Mouse (Mus musculus): ENCODE measurements around the gene Zfp668.
"Not testable (repeated sequence)": the region's sequence is repeated elsewhere in the genome, so short reads cannot be mapped to it uniquely, and the experiment has no call there.

The Zfp668 gene

DNA sequence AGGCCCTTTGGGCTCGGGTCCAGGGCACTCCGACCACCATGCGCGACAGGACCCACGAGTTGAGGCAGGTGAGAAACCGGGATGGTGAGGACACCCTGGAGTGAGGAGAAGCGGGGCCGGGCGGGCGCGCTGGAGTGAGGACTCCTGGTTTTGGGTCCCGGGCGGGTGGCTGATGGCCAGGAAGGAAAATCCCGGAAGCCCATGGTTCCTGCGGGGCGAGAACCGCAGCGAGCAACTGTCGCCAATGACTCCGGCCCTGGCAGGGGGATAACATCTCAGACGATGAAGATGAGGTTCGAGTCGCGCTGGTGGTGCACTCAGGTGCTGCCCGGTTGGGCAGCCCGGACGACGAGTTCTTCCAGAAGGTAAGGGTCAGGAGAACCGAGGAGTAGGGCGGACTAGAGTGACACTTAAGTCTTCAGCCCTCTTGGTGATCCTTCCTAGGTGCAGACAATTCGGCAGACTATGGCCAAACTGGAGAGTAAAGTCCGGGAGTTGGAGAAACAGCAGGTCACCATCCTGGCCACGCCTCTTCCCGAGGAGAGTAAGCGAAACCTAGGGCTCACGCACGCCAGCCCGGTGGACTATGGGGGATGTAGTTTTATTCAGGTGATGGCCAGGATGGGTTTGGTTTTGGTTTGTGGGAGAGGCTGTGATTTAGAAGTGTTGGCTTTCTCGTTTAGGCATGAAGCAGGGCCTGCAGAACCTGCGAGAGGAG, 34.5 kb downstream of the Zfp668 start:
- DNase-seq (ENCODE audit: low read depth, low spot score), result peak; percentile 89

DNA sequence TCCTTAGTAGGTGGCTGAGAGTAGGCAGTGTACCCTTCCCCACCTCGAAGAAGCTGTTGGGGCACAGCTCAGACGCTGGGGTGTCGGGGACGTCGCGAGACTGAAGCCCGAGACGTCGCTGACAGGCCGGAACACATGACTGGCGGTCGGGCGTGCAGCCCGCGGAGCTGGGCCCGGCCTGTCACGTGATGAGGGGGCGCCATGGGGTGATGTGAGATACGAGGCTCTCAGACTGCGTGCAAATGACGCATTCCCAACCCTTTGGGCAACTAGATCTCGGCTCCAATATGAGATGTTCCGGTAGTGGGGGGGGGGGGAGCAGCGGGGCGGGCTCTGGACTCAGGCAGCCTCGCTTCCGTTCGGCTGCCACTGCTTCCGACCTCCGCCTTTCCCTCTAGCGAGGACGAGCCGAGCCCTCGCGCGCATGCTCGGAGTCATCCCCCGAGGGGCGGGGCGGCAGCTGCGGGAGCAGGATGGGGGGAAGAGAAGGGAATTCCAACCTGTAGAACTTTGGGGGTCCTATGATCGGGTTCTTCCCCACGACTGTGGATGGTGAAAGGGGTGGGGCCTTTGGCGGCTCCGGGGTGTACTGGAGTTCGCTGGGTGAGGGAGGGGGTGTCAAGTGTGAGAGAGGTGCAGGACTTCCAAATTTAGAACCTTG, 35.2 kb downstream of the Zfp668 start:
- DNase-seq (ENCODE audit: low read depth, low spot score), result peak; percentile 90

DNA sequence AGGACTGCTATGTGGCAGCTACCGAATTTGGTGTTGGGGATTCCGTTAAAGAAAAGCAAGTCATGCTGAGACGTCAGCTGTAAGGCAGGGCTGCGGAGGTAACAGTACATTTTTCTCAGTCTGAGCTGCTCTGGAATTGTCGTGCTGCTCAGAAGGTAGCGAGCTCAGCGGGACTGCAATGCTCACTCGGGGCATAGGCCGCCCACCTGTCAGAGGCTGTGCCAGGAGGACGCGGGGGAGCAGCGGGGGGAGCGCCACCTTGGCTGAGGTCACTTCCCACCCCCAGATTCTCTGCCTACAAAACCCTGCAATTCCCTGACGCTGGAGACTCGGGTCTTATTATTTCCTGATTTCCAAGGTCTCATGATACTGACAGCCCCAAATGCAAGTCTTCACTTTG, 35.7 kb downstream of the Zfp668 start:
- no peak for DNase-seq (ENCODE audit: low read depth, low spot score)

DNA sequence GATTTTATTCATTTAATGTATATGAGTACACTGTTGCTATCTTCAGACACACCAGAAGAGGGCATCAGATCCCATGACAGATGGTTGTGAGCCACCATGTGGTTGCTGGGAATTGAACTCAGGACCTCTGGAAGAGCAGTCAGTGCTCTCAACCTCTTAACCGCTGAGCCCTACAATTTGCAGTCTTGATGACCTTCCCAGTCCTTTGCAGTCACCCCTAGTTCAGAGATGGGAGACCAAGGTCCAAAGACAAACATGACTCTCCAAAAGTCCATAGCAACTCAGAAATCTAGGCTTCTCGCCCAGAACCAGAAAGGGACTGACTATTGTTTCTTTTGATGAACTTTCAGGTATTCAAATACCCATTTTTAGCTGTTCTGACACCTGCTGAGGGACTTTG, 36.6 kb downstream of the Zfp668 start:
- DNase-seq (ENCODE audit: low read depth, low spot score), result not testable (repeated sequence)

DNA sequence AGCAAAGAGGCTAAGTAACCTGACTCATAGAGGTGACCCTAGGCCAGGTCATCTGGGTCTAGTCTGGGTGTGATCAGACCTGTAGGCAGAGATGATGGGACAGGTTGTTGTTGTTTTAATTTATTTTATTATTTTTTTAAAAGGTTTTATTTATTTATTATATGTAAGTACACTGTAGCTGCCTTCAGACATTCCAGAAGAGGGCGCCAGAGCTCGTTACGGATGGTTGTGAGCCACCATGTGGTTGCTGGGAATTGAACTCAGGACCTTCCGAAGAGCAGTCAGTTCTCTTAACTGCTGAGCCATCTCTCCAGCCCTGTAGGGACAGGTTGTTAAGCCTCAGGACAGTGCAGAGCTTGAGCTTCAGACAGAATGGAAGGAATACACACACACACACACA, 38.8 kb downstream of the Zfp668 start:
- not testable (repeated sequence) for DNase-seq (ENCODE audit: low read depth, low spot score)

DNA sequence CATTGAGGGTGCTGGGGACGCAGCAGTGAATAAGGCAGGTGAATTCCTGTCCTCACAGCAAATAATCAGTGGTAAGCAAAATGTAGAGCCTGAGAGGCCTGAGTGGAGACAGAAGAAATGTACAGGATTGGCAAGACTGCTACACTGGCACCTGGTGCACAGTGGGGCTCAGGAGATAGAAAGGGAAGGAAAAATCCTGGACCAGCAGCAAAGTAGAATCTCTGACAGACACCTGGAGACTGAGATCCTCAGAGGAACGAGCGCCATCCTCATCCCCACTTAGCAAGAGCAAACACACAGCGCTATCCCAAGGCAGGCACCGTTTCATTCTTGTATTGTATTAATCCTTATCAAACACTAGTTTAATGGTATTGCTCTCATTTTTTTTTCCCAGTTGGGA, 39.2 kb downstream of the Zfp668 start:
- DNase-seq (ENCODE audit: low read depth, low spot score), result no peak

DNA sequence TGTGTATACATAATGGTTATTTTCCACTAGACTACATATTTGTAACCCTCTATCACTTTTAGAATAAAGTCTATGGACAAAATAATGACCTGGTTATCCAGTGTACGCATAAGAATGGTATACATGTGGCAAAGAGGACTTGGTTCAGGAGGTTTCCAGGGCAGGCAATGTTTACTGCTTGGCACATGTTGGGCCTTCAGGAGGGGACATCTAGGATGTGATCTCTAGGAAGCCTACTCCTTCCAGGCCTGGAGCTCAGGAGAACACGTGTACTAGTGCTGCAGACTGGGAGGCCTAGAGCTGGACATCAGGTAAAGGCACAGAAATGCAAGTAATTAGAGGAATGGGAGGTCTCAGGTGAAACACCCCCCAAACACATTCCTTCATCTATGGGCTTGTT, 41.1 kb downstream of the Zfp668 start:
- no peak for DNase-seq (ENCODE audit: low read depth, low spot score)

DNA sequence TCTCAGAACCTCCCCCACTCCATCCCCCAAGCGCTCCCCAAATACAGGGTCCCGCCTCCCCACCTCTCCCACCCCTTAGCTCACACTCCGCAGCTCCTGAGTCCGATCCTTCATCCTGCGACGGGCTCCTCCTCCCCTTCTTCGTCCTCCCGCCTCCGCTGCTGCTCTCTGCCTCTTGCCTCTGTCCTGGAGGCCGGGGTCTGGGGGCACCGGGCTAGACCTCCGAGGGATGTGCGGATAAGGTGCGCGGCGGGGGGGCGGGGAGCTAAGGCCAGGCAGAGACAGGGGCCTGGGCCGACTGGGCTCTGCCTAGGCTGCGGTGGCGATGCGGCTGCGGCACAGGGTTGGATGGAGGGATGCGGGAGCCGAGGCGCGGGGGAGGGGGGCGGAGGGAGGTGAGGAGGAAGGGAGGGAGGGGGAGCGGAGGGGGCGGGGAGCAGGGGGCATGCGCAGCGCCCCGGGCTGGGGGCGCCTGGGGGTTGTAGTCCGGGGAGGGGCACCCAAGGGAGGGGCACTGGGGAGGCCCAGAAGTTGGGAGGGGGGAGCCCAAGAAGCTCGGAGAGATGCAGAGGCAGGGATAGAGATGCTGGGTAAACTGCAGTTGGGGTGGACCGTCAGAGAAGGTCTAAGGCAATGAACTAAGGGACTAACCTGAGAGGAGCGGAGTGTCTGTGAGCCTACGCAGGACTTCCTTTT, 52.3 kb downstream of the Zfp668 start, which contains the start of the genes Stx4a and Stx1b:
Gene Stx4a (plus strand): TSS at position 119 of the 696 bp plus-strand sequence.
Gene Stx1b (minus strand): TSS at position 374 of the 696 bp plus-strand sequence.
- no peak for DNase-seq (ENCODE audit: low read depth, low spot score)

DNA sequence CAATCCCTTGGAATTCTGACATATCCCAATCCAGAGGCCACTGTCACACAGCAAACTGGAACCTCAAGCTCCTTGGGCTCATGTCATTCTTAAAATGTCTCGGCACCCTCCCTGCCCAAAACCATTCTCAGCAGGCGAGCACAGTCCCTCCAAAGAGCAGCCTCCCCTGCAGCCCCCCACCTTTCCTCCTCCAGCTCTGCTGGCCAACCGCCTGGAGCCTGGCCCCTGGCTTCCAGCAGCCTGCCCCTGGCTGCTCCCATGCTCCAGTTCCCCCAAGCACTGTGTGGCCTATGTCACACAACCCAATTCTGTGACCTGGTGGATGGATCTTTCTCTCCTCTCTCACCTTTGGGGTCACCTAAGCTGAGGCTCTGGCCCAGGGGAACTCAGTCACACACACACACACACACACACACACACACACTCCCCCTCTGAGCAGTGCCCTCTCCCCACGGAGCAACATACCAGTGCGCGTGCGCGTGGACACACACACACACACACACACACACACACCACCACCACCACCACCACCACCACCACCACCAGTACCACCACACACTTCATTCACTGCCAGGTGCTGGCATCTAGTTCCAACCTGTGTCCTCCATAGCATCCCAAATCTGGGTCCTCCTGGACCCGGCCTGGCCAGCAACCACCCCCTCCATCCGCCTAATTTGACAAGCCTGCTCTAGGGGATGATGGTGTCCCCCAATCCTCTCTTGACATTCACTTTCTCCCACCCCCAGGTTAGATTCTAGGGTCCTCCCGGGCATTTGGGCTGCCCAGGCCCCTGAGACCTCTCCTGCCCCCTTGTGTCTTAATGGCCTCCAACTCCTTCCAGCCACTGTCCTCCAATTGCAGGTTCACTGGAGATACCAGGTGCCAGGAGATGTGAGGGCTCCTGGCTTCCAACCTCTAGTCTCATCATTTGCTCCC, 53.1 kb downstream of the Zfp668 start:
- DNase-seq (ENCODE audit: low read depth, low spot score), result no peak

DNA sequence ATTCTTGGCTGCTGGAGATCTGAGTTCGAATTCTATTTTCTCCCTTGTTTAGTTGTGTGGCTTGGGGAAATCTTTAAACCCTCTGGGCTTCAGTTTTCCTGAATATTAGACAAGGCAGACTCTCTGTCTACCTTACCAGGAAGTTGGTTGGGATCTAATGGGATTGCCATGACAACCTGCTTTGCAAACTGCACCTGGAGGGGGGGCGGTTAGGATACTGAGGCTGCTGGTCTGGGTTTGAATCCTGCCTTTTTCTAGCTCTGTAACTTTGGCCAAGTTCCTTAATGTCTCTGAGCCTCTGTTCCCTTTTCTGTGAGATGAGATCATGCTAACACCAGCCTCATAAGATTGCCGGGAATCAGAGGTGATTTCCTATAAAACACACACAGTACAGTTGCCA, 54.1 kb downstream of the Zfp668 start:
- DNase-seq (ENCODE audit: low read depth, low spot score), result no peak

DNA sequence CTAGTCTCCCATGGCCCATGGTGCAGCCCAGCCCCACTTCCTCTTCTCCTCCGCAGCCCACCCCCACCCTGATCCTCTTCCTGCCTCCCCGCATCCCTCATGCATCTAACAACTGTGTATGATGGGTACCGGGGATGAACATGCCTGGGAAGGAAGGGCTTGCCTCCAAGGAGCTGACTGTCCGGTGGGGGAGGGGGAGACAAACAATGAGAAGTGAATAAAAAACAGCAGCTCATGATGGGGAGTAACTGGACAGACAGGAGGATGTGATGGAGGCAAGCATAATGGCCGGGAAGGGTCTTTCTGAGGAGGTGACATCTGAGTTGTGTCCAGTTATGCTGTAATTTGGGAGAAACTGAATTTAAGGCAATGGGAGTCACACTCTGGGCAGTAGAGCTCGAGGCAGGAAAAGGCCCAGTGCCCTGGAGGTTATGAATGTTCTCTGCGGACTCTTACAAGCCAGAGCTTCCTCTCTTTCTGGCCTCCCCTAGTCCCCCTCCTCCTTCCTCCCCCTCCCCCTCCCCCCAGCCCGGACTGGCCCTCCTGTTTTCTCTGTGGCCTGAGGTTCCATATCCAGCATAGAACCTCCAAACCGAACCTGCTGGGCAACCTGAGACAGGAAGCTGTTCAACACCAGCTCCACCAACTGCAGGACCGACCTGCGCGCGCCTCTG, 55.7 kb downstream of the Zfp668 start:
- DNase-seq (ENCODE audit: low read depth, low spot score), result no peak

DNA sequence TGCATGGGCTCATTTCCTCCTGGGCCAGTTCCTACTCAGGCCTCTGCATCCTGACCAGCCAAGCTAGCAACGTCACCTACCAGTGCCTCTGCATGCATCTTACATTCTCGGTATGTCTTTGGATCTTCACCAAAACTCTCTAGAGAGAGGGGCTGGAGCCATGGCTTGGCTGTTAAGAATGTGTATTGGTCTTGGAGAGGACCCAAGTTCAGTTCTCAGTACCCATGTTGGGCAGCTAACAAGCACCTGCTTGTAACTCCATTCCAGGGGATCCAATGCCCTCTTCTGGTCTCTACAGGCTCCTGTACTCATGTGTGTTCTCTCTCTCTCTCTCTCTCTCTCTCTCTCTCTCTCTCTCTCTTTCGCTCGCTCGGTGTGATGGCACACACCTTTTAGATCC, 58.9 kb downstream of the Zfp668 start:
- no peak for DNase-seq (ENCODE audit: low read depth, low spot score)

DNA sequence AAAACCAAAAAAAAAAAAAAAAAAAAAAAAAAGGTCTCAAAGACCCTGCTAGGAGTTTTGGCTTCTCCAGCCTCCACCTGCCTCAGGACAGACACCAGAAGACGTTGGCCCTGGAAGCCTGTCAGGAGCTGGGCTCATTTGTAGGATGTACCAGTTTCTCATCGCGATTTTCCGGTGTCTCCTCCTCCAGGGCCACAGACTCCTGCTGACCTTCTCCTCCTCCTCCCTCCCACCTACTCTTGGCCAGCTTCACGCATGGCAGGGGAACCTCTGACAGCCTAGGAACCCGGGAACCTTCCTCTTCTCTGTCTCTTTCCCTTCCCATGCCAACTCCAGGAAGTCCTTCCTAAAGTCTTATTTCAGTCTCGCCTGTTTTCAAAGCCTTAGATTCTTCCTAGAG, 59.6 kb downstream of the Zfp668 start:
- DNase-seq (ENCODE audit: low read depth, low spot score), result no peak

DNA sequence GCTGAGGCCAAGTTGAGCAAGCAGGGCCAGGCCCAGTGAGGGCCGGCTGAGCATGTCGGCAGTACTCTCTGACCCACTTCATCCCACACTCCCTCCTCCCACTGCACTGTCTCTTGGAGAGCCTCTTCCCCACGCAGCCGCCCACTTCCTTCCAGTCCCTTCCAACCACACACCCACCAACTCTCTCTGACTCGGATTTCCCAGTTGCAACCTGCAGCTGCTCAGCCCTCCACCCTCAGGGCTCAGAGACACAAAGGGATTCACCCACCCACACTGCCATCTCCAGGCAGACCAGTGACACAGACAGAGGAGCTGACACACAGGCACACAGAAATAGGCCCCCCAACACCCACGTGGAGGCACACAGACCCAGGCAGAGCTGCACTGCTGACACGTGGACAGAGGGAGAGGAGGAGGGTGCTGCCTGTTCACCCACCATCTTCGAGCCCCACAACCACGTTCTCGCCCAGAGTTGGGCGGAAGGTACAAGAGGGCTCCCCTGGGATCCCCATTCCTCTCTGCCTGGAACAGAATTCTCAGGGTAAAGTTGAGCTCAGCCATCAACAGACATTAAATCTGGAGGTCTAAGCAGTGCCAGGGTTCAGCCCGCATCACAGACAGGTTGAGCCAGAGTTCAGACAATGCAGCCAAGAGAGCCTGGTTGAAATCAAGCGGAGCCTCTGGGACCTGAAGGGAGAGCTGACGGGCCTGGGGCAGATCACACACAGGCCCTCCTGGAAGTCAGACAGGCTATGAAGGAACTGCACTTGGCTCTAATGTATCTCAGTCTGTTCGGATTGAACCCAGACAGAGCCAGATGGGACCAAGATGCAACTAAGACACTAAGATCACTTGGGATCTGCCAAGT, 60.4 kb downstream of the Zfp668 start:
- DNase-seq (ENCODE audit: low read depth, low spot score), result peak; percentile 40

DNA sequence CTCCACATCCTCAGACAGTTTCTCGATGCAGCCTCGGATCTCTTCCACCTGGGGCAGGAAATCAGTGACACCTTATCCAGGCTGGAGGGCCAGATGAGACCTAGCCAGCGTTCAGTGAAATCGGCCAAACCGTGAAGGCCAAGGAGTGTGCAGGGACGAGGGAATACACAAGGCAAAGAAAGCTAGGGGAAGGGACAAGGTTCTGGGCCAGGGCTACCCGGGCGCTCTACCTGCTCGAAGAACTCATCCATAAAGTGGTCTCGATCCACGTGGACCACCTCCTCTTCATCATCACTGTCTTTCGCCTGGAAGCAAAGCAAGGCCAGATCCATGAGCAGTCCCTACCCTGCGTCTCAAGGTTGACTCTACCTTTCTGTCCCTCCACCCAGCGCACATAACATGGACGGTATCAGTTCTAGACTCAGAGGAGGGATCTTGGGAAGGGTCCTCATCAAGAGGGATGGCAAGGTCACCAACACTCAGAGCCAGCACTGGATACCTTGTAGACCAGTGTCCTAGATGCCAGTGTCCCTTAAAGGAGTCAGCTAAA, 61.4 kb downstream of the Zfp668 start:
- no peak for DNase-seq (ENCODE audit: low read depth, low spot score)

DNA sequence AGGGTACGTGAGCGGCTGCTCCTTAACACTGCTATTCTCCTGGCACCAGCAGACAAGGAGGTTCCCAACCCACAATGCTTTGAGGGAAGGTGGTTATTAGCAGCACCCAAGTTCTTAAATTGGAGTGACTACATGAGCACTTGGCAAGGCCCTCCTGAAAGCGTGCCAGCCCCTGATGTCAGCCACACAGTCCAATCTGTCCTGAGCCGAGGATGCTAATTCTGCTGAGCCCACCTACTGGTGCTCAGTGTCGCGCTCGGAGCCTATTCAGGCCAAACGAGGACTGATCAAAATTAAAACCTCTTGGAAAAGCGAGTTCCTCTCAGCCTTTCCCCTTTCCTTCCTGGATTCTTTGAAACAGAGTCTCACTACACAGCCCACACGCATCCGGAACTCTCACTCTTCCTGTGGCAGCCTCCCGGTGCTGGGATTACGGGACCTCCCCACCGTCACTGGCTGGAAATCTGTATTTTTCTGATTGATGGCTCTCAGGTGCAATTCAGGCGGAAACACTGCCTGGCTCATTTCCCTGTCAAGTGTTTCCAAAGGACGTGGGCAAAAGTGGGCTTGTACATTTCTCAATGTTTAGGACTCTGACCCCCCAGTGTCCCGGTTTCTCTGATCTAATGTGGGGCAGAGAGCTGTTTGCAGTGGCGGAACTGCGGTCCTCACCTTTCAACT, 62.2 kb downstream of the Zfp668 start:
- DNase-seq (ENCODE audit: low read depth, low spot score), result no peak

DNA sequence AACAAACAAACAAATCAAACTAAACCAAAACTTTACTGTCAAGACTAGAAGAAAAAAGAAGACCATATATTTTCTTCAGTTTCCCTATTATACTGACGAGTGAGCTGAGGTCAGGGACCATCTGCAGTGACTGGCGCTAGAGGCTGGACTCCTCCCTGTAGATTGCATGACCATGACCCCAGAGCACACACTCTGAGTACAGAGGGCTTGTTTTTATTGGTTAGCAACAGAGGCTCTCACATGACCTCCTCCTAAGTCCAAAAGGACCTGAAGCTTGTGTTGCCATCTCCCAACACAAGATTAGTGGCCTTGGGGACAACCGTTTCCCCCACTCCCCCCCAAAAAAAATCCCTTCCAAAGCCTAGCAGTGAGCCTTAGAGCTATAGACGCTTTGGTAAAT, 62.8 kb downstream of the Zfp668 start:
- no peak for DNase-seq (ENCODE audit: low read depth, low spot score)

Data from 3T3-L1 (cell line).